11 mouse cellular contexts compared by ENCODE assay signal in the genomic region with DNA sequence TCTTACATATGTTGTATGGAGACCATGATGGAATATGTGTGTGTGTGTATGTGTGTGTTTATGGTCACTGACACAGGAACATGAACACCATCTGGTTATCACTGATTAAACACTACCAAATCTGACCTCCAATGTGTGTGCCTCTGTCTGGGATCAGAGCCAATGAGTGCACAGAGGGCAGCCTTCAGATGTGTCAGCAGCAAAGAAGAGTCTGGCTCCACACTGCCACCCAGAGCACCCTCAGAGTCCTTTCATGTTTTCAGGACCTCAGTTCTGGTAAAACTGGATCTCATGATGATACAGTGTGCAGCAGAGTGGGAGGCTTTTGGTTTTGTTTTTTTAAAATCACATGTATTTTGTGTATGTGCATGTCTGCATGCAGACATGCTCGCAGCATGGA. TPM values are rescaled to one million over a fixed set of nuclear protein-coding genes. Genes with fewer than 3 reads are reported as not detected.
DNase-seq lines count a peak whose midpoint lies in the region; ATAC-seq lines count a peak whose summit lies in the region.
"Had no signal": no experiment of that assay in that cellular context is flagged by ENCODE, and none has a peak within 500 bp of the region (broad histone marks: within the 10 kb centered on the region; RNA-seq: fewer than 3 reads in every experiment).

No protein-coding gene starts in this region.

- DNase-seq in kidney, adult 9 months: peak; percentile 45
- DNase-seq in kidney, adult 11 months: no peak
- peak; percentile 38 for DNase-seq in urinary bladder, postnatal 14 days (ENCODE audit: low spot score)
- DNase-seq in urinary bladder, postnatal 25 days (ENCODE audit: low spot score): no peak
- DNase-seq in right cerebral cortex, adult 2 months (ENCODE audit: low spot score in 2 of 2): no peak
- DNase-seq: heart, postnatal 4 days; left cerebral cortex, postnatal 4 days had no signal

- ATAC-seq in common myeloid progenitor, adult 5-6 weeks (replicated peaks; ENCODE audit: low read depth, poor library complexity, severe bottlenecking): peak; percentile 27; the same call in 1 of the 2 replicates
- no peak for ATAC-seq in megakaryocyte, adult 5-6 weeks (ENCODE audit: poor library complexity, severe bottlenecking)
- ATAC-seq: forebrain, embryonic 14.5 days had no signal

RNA-seq across cellular contexts. Expression of a gene that starts 4.5 kb away (rescaled TPM):
- not detected in 2 replicates for total RNA-seq in common myeloid progenitor, adult 5-6 weeks (2017)
- not detected in 2 replicates for total RNA-seq in megakaryocyte, adult 5-6 weeks (2015)
- total RNA-seq in megakaryocyte, adult 5-6 weeks (2017): not detected in 2 replicates
- total RNA-seq: heart, postnatal 4 days; left cerebral cortex, postnatal 4 days had no signal

RNA-seq across cellular contexts. Expression of a gene that starts 6.4 kb away (rescaled TPM):
- not detected in 2 replicates for total RNA-seq in common myeloid progenitor, adult 5-6 weeks (2017)
- not detected in 2 replicates for total RNA-seq in megakaryocyte, adult 5-6 weeks (2015)
- not detected in 2 replicates for total RNA-seq in megakaryocyte, adult 5-6 weeks (2017)
- total RNA-seq: heart, postnatal 4 days; left cerebral cortex, postnatal 4 days had no signal

RNA-seq across cellular contexts. Expression of a gene that starts 10.9 kb away (rescaled TPM):
- not detected in 2 replicates for total RNA-seq in common myeloid progenitor, adult 5-6 weeks (2017)
- not detected in 2 replicates for total RNA-seq in megakaryocyte, adult 5-6 weeks (2015)
- not detected in 2 replicates for total RNA-seq in megakaryocyte, adult 5-6 weeks (2017)
- total RNA-seq: heart, postnatal 4 days; left cerebral cortex, postnatal 4 days had no signal

RNA-seq across cellular contexts. Expression of a gene that starts 12.1 kb away (rescaled TPM):
- 29.0 and 33.0 TPM in 2 replicates for total RNA-seq in common myeloid progenitor, adult 5-6 weeks (2017)
- 10.4 and 13.7 TPM in 2 replicates for total RNA-seq in megakaryocyte, adult 5-6 weeks (2015)
- total RNA-seq in megakaryocyte, adult 5-6 weeks (2017): 5.0 and 10.2 TPM in 2 replicates

RNA-seq across cellular contexts. Expression of a gene that starts 16.6 kb away (rescaled TPM):
- not detected in 2 replicates for total RNA-seq in common myeloid progenitor, adult 5-6 weeks (2017)
- not detected in 2 replicates for total RNA-seq in megakaryocyte, adult 5-6 weeks (2015)
- total RNA-seq in megakaryocyte, adult 5-6 weeks (2017): not detected in 2 replicates
- total RNA-seq: ES-E14; heart, postnatal 4 days; left cerebral cortex, postnatal 4 days had no signal

Comparison
In these comparisons a context has a peak if more than half of its experiments do, and no peak if none do; other contexts are left out.
1. DNase-seq: peak in kidney, adult 9 months (single experiment) and urinary bladder, postnatal 14 days (single experiment); none in kidney, adult 11 months (single experiment), urinary bladder, postnatal 25 days (single experiment) and right cerebral cortex, adult 2 months (0 of 2).